Mouse (Mus musculus) thymus, postnatal 4 days (tissue): Measurements from ENCODE around the gene 1700021F07Rik.

Experiments used
- DNase-seq: peaks from one replicate; pipeline ENCODE4 v3.0.0; 2021

The 1700021F07Rik gene

DNA sequence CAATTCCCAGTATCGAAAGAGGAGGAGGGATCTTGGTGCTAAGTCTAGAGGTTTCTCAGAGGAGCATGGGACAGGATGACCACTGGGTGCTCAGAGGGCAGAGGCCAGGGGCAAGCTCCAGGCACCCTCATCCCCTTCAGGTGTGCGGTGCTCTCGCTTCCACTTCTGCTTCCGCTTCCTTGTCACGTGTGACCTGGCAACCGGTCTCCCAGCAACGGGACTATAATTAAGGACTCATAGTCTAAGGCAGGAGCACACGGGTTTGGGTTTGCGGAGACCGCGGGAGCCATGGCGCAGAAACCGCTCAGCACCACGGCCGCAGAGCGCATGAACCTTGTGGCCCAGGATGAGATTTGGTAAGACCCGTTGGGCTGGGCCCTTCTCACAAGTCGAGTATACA is at the start of gene 1700021F07Rik:
TSS of gene 1700021F07Rik (plus strand) at position 211 of the 400 bp plus-strand sequence.
- DNase-seq = no peak

DNA sequence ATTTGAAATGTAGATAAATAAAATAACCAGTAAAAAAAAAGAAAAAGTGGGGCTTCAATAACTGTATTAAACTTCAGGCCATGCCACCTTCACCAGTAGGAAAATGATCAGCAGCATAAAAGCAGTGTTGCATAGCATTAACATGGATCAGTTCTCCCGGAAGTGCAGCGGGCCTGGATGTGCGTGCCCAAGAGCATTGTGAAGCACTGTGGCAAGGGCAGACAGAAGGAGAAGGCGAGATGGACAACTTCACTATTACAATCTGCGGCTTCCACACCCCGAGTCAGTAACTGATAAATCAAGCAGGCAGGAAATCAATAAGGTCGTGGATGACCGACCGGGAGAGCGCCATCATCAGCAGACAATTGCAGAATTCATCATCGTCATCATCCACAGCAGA is 49.2 kb upstream of the 1700021F07Rik start:
- peak; percentile 3 for DNase-seq

DNA sequence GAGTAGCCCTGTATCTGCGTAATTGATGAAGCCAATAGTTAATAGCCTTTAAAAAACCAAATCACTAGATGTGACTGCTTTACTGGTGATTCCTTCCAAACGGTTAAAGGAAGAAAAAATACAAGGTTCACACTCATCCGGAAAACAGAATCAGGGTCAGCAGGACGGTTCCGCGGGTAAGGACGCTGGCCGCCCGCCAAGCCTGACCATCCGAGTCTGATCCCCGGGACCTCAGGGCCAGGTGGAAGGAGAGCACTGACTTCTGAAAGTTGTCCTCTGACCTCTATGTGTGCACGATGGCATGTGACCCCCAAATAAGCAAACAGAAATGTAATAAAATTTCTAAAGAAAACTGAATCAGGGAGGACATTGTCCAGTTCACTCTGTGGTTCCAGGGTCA is 43.3 kb upstream of the 1700021F07Rik start:
- no peak for DNase-seq

DNA sequence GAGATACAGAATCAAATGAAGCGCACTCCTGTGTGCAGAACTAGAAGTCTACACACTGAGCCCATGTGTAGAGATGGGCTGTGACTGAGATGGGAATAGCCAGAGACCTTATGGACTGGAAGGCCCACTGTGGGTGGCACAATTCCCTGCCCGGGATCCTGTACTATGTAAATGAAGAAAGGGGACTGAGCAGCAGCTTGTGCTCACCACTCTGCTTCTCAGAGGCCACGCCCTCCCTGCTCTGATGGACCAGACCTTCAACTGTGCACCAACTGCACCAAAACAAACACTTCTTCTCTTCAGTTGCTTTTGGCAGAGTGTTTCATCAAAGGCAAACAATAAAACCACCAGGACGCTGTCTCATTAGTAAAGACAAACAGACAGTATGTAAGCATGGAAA is 37.9 kb upstream of the 1700021F07Rik start:
- no peak for DNase-seq

DNA sequence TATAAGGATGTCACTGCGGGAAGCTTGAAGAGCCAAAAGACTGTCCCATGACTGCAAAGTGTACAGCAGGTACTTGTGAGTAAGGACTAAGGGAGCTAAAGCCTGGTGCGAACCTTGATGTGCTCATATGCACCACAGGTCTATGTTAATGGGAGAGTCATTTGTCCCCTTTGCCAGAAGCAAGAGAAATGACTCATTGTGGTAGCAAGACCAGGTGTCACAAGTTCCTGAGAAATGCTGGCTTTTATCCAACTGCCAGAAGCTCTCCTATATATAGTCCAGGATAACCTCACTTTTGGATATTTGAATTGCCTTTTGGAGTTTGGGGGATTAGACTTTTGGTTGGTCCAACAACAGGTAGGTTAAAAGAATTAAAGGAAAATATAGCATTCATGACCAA is 22.8 kb upstream of the 1700021F07Rik start:
- DNase-seq = peak; percentile 0

DNA sequence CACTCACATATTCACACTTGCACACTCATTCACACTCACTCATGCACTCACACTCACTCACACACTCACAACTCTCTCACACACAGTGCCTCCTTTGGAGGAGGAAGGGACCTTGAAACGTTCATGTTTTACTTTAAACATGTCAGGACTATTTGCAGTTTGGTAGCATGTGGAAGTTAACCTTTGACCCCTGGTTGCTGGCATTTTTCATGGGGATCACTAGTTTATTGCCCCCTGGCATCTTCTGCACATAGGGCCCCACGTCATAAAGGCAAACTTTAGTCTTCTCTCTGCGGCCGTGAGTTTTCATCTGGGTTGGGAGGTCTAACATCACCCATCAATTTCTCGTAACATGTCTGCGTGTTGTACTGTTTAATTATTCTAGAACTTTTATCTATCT is 8.4 kb upstream of the 1700021F07Rik start:
- DNase-seq = no peak

DNA sequence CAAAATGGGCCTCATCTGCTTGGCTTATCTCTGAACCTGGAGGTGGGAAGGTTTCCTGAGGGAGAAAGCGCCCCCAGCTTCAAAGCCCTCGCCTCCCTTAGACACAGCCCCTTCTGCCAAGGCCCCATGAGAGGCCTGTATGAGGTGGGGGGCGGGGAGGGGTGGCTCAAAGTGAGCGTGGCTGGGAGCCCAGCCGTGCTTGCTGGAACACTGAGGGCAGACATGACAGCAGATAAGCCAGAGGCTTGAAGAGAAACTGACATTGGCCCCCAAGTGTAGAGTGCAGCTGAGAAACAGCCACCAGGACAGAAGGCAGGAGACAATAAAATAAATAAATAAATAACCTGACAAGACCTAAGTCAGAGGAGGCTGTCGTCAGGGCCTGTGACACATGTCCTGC is 7.2 kb upstream of the 1700021F07Rik start:
- DNase-seq = no peak

DNA sequence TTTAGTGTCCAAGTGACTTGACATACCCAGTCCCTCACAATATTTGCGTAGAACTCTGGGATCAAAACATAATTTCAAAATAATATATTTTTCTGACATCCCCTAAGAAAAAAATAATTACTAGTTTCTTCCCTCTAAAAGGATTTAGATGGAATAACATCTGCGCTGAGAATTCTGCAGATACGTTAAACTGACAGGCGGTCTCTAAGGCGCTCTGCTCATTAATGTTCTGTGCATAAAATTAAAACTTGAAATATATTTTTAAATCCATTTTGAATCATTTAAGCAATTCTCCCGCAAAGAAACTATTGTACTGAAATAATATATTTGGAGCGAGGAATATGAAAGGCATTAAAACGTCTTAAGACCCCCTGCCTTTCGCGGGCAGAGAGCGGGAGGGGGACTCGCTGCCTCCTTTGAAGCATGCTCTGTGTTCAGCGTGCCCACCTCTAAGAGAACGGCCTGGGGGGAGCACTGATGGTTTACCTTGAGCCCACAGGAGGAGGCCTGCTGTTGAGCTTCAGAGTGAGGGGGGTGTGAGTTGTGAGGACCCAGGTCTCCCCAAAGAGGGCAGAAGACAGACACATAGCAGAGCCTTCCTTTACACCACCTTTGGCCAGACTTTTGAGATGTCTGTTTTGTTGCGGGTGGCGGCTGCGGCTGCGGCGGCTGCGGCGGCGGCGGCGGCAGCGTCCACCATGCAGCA is 6.1 kb upstream of the 1700021F07Rik start:
- DNase-seq = no peak

DNA sequence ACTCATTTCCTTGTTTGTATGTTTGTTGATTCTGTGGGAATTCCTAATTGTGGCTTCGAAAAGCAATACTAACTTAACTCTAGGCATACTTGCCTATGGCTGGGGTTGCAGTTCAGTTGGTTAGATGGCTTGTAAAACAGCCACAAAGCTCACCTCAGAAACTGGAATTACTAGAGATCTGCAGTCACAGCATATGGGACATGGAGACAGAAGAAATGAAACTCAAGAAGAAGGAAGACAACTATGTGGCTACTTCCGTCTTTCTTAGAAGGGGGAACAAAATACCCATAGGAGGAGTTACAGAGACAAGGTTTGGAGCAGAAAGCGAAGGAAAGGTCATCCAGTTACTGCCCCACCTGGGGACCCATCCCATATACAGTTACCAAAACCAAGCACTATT is 6.1 kb downstream of the 1700021F07Rik start:
- DNase-seq = no peak

DNA sequence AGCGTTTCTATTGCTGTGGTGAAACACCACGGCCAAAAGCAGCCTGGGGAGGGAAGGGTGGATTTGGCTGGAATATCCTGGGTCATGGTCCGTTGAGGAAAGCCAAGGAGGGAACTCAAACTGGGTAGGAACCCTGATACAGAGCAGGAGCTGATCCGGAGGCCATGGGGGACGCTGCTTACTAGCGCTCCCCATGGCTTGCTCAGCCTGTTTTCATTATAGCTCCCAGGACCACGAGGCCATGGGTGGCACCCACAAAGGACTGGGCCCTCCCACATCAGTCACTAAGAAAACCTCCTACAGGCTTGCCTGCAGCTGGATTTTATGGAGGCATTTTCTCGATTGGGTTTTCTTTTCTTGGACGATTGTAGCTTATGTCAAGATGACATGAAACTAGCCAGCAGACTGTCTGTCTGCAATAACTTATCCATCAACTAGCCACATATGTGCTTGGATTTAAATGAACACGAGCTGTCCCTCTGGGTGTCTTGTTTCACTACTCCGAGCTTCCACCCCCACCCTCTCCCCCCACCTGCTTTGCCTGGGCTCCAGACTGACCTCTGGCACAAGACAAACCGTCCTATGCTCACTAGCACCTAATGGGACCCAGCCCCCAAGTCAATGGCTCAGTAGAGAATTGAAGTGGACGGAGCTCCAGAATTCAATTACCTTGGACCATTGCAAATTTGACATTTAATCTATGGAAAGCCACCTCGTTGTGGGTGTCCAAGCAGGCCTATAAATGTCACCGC is 10.5 kb downstream of the 1700021F07Rik start:
- DNase-seq = no peak

DNA sequence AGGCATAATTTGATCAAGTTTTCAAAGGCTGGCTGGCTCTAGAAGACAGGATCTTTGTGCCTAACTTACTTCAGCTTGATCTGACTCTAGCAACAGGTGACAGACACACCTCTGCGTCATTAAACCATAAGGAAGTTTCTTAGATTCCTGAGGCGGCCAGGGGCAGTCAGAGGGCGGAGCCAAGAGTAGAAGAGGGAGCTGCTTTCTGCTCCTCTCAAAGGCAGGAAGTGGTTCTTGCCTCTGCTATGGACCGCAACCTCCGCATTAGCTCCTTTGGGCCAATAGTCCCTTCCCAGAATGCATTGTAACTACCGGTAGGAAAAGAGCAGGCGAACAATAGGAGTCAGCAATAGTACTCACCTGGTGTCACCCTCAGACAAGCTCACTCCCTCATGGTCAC is 12.2 kb downstream of the 1700021F07Rik start:
- DNase-seq = peak; percentile 50

DNA sequence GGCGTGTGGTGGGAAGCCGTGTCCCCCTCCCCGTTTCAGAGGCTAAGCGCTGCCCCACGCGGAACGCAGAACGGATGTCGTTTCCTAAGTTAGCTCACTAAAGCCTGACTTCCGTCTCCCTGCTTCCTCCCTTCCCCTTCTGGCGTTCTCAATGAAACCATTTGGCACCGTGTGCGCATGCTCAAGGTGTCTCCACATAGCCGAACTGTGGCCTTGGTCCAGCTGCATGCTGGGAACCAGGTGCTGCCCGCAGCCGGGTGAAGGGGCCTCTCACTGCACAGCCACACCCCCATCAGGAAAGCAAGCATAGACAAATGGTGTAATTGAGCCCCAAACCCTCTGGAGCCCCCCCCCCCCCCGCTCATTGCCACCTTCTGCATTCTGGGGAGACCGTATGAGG is 13.0 kb downstream of the 1700021F07Rik start:
- DNase-seq = no peak

DNA sequence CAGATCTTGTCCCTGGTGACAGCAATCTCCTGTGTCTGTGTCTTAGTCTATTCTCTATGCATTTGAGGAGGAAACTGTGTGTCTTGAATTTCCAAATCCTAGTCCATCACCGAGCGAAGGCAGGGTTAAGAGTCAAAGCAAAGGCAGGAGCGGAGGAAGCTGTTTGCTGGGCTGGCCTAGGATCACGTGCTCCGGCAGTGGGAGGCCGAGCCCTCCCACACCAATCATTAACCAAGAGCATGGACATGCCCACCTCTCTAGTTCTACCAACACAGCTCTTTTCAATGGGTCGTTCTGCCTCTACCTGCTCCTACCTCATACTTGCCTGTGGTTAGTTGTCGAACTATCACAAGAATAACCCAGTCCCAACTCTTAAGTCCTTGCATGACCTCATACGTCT is 13.5 kb downstream of the 1700021F07Rik start:
- DNase-seq = no peak

DNA sequence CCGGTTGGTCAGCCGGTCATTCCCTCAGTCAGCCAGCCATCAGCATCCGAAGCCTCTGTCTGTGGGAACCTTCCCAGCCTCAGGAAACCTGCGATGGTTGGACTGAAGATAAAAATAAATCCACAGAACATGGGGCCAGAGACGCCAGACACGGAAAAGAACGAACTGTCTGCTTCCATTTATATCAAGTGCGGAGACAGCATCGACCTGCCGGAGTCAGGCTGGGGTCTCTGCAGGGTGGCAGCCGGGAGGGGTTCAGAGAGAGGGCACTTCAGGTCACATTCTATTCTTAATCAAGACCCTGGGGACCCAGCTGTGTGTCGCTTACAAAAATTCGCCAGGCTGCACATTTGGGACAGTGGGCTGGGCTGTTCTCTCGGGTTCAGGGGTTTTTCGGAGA is 17.4 kb downstream of the 1700021F07Rik start:
- DNase-seq = no peak

DNA sequence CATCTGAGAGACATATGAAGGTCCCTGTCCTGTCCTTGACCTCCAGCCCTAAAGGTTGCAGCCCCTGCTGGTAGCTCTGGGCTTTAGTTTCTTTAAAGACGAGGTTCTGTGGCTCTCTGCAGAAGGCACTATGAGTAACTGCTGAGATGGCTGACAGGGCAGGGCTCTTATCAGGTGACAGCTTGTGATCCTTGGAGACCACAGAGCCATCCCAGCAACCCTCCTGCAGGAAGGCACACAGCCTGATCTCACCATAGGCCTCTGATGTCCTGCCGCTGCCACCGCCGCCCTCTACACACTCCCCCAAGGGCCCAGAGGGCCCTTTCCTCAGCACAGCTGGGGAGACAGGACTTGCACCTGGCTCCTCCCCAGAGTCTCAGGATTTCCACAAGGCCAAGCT is 19.4 kb downstream of the 1700021F07Rik start:
- DNase-seq = peak; percentile 28

DNA sequence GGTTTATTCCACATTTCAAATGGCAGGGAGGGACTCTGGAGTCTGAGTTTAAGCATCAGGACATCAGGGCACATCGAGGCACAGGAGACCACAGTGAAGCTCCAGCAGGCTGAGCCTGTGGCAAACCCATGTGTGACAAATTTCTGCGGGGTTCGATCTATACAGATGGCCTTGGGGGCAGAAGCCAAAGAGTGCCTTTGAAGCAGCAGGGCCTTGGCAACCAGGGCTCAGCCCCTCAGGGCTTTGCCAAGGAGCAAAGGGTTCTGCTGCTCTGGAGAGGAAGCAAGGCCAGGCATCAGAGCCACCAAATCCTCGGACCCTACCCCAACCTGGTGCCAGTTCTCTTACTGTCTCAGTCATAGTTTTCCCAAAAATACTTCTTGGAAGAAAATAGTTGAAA is 20.3 kb downstream of the 1700021F07Rik start:
- DNase-seq = no peak

DNA sequence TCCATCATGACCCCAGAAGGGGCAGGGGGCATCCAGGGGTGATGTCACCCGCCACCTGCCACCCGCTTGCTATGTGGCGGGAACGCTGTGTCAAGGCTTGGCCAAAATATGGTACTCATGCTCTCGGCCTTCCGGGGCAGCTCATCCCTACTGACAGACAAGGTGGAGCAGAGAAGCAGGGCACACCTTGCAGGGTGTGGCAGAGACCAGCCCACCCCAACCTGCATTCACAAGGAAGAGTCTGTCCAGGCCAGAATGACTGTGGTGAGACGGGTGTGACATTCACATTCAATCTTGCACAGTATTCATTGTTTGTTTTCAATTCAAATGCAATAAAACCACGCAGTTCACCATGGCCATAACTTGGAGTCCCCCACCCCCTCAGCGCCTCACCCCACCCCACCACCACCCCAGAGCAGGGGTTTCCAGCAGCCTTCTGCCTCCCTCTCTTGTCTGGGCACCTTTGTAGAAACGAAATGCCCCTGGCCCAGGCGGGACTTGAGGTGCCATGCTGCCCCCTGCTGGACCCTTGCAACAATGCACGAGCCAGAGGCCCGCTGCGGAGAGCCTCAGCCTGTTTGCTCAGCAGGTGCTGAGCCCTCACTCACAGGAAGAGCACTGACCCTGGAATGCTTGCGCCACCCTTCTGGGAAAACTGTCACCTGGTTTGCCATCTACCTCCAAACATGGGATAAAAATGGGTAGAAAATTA is 23.8 kb downstream of the 1700021F07Rik start:
- DNase-seq = peak; percentile 93

DNA sequence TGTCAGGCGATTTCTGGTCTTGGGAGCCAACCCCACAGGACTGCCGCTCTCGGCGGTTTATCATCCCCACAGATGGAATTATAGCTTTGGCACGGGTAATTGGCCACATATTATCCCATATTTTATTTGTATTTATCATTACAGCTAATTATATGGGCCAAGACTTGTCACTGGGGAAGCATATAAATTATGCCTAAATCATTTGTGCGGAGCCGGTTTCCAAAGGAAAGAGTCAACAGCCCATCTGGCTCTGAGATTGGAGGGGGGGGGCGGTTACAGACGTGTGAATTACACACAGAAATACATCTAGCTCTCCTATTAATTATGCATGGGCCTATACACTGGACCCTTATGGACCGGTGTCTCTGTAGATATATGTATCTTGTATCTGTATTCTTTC is 26.9 kb downstream of the 1700021F07Rik start:
- DNase-seq = no peak

DNA sequence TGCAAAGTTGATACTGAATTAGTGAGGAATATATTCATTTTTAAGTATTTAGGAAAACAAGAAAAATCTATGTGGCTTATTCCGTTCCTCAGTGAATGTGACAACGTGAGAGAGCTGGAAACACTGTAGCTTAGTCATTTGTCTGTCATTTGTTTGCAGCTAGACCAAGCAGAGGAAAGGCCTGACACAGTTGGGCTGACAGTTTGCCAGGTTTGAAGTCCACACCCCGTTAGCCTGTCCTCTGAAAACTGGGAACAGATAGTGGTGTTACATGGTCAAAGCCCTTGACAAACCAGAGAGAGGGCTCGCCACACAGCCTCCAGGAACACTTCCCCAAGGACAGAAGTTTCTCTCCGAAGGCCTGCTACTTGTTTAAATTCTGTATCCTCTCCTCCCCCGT is 28.3 kb downstream of the 1700021F07Rik start:
- DNase-seq = no peak

DNA sequence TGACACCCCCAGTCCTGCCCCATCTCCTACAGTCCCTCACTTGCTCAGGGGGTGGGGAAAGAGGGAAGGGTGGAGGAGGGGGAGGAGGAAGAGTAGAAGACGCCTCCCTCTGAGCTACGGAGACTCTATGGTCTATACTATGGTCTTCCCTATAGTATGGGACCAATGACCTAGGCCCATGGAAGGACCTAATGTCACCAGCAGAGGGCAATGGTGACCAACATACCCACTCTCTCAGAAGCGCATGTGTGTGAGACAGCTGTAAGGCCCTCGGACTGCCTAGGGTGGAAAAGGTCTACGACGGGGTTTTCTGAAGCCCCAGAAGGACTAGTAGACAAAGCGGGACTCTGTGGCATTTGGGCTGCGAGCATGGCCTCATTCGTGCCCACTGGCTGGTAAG is 31.5 kb downstream of the 1700021F07Rik start:
- peak; percentile 72 for DNase-seq

DNA sequence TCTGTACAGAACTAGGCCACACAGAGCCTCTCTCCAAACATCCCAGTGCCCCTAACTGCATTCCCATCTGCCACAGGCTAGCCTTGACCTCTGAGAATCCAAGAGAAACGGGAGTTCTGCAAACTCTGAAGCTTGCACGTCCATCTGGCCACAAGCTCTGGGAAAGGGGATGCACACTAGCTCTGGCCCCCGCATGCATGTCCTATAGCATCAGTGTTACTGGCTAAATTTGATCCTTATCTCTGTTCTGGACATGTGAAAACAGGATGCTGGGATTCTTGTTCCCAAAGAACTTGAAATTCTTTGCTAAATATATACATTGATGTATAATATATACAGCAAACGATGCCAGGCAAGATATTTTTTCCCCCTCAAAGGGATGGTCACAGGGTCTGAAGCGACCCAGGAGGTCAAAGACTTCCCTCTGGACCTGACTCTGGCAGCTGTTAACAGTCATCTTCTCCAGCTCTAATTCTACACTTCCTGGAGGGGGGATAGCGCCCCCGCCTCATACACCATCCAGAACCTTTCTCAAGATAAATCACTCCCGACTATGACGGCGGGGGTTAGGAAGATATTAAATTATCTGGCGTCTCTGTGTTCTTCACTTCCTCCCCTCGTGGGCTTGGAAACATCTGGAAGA is 36.5 kb downstream of the 1700021F07Rik start:
- DNase-seq = no peak

DNA sequence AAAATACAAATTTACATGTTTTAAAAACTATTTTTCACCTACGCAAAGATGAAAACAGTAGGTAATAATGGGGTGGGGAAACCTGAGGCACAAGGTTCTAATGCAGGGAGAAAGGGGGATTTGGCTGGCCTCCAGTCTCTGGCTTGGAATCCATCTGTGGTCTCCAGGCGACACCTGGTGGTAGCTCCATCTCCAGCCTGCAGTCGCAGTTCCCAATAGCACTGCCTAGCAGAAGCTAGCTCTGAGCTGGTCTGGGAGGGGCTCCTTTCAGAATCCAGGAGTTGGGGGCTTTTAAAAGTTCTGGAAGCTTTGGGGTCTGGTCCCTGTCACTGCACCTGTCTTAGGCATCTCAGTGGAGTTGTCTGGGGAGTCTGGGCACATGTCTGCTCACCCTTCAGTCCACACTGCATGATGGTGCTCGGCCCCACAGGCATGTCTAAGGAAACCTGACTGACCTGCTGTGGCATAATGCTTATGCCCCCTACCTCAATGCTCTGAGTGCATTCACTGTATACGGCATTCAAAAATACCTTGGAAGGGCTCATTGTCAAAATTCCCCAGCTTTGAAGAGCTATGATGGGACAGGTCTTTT is 39.6 kb downstream of the 1700021F07Rik start:
- DNase-seq = peak; percentile 88

DNA sequence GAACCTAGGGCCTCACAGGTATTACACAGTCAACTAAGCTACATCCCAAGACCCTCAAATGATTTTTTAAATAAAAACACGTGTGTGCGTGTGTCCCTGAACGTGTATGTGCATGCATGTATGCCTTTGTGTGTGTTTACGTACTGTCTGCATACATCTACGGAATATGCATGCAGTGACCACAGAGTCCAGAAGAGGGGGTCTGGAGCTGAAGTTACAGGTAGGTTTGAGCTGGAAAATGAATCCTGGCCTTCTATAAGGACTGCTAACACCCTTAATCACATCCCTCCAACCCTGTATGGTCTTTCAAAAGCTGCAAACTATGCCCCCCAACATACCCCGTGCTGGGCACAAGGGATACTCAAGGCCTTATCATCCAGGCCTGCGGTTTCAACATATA is 41.0 kb downstream of the 1700021F07Rik start:
- peak; percentile 38 for DNase-seq
